Mouse (Mus musculus) kidney, adult 2 months (tissue): ENCODE measurements at regions not wholly inside any gene's neighbourhood (a gene's known extent, or its start where the extent isn't known, plus 50 kb on each side); places are given as distances from the start of the nearest gene placed in this dataset.

Experiments
- DNase-seq: peaks from one replicate; pipeline ENCODE4 v3.0.0; 2021
- H3K27ac ChIP-seq: fragments of 200-500 bp; 2 replicates; pipeline ENCODE4 v1.5.1; 2012; ENCODE audit warnings: low read depth, low read length, control low read depth, inconsistent platforms; ENCODE audit not compliant: insufficient read depth
- H3K27me3 ChIP-seq: fragments of 200-500 bp; replicated peaks from 2 replicates; pipeline ENCODE4 v1.6.1; 2012; ENCODE audit warnings: mild to moderate bottlenecking, moderate library complexity, low read length, inconsistent platforms; ENCODE audit not compliant: control insufficient read depth, insufficient read depth
- H3K36me3 ChIP-seq: fragments of 200-500 bp; 2 replicates; pipeline ENCODE4 v1.6.1; 2012; ENCODE audit warnings: mild to moderate bottlenecking, moderate library complexity, low read length, inconsistent platforms; ENCODE audit not compliant: control insufficient read depth, insufficient read depth
- H3K4me1 ChIP-seq: fragments of 200-500 bp; 2 replicates; pipeline ENCODE4 v1.6.1; 2011; ENCODE audit warnings: low read length; ENCODE audit not compliant: control insufficient read depth, insufficient read depth
- H3K4me3 ChIP-seq: fragments of 200-500 bp; 2 replicates; pipeline ENCODE4 v1.5.1; 2011; ENCODE audit warnings: mild to moderate bottlenecking, low read depth, low read length, control low read depth; ENCODE audit not compliant: insufficient read depth
- CTCF ChIP-seq: fragments of 200-500 bp; conservative IDR thresholded peaks from 2 replicates; pipeline ENCODE4 v1.5.1; 2011; ENCODE audit warnings: low read depth, mild to moderate bottlenecking, control low read depth, low read length, moderate library complexity, mixed read lengths; ENCODE audit not compliant: insufficient read depth, insufficient read length
- POLR2A ChIP-seq: fragments of 200-500 bp; IDR thresholded peaks from one replicate; pipeline ENCODE4 v1.6.1; 2011; ENCODE audit warnings: low read depth, low read length, control low read depth
- WGBS: fragments of 180-500 bp; shearing (Covaris S2); methylation state at CpG from one replicate; pipeline ENCODE4 v1.1.7; 2018; 5-methylcytosine and 5-hydroxymethylcytosine counted together

DNA sequence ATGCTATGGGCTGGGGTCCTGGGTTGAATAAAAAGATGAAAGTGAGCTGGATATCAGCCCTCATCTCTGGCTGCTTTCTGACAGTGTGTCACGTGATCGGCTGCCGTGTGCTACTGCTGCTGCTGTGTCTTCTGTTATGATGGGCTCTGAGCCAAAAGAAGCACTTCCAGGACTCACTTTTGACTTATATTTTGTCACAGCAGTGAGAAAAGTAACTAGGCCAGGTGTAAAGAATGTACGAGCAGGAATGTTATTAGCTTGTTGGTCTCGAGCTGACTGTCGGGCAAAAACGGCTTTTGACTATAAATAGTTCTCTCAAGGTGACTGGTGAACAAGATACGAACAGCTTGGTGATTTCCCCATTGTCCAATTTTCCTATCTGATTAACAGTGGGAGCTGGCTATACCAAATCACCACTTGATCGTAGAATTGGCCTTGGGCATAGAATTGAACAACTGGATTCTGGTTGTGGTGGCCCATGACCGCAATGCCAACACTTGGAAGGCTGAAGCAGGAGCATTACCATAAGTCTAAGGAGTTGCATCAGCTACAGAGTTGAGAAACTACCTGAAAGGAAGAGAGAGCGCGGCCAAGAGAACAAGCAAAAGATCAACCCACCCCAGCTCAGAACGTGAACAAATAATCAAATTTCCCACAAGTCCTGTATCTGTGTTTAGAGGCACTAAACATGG is 70.6 kb upstream of the Zfp462 start:
- 71% methylated on average over 13 of the region's 13 CpGs for WGBS
- Histone ChIP-seq H3K36me3 (no peaks in the 10 kb centered on the region), H3K27ac (no peak overlapping the region), H3K4me3 (no peak overlapping the region), H3K4me1 (no peaks in the 10 kb centered on the region), H3K27me3 (no peaks in the 10 kb centered on the region; the same call in 1 of the 2 replicates)
- TF ChIP-seq POLR2A (no peak), CTCF (no peak)
- DNase-seq: no peak

DNA sequence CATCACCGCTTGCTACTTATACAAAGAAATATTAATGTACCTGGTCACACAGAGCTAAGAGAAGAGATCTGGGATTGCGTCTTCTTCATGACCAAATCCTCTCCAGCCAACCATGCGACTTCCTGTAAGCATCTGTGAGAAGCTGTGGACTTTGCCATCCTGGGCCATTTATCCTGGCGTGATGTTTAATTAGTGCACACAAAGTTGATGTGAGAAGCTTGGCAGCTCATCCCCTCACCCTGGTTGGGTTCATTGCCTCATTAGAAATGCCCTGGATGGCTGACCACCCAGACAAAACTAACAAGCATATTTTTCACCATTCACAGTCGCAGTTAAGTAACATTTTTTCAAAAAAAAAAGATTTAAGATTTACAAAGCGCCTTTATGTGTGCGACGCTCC is 69.3 kb upstream of the Zfp462 start:
- TF ChIP-seq CTCF (no peak), POLR2A (no peak)
- no peaks in the 10 kb centered on the region; the same call in 1 of the 2 replicates for H3K27me3 ChIP-seq
- WGBS: 67% methylated on average over 8 of the region's 8 CpGs
- no peak overlapping the region for H3K4me3 ChIP-seq
- H3K4me1 ChIP-seq: no peaks in the 10 kb centered on the region
- no peak overlapping the region for H3K27ac ChIP-seq
- peak; percentile 59 for DNase-seq
- no peaks in the 10 kb centered on the region for H3K36me3 ChIP-seq

DNA sequence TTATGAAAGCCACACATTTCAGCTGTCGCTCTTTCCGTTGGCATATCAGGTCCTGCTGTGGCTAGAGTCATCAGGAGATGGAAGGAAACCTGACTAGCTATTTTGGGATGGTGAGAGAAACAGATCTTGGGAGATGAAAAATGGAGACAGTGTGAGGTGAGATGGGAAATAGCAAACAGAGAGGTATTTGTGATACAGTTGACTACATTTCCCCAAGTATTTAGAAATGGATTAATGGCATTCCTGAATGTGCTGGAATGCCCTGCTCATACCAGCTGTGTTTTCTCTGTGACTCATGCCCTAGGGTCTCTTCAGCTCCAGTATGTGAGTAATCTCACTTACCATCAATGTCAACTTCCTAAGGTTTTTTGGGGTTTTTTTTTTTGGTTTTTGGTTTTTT is 67.5 kb upstream of the Zfp462 start:
- WGBS: 50% methylated on average over 2 of the region's 2 CpGs

DNA sequence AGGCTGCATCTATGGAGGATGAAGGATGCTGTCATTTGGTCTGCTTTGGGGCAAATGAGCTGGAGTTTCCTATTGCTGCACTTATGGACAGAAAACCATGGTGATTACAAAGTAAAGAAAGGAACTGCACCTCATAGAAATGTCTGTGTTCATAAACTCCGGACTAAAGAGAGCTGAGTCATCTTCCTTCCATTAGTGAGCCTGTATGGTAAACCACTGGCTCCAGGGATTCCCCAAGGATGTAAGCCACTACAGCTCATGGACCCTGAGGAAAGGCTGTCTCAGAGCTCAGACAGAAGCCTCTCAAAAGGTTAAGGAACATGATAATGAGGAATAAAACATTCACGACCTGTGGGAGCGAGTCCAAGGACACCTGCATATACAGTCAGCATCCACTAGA is 66.3 kb upstream of the Zfp462 start:
- WGBS: 76% methylated on average over 3 of the region's 3 CpGs
- Histone ChIP-seq H3K4me3 (no peak overlapping the region), H3K36me3 (no peaks in the 10 kb centered on the region), H3K4me1 (no peaks in the 10 kb centered on the region), H3K27ac (no peak overlapping the region), H3K27me3 (no peaks in the 10 kb centered on the region; the same call in 1 of the 2 replicates)
- DNase-seq: no peak
- no peak for TF ChIP-seq CTCF
- TF ChIP-seq POLR2A: no peak

More for the DNA sequence above, 67.5 kb upstream of the Zfp462 start:
- no peak for DNase-seq
- no peaks in the 10 kb centered on the region; the same call in 1 of the 2 replicates for H3K27me3 ChIP-seq
- no peak overlapping the region for H3K4me3 ChIP-seq
- TF ChIP-seq CTCF: no peak
- TF ChIP-seq POLR2A: no peak
- peak overlapping the region; percentile 56 for H3K27ac ChIP-seq
- H3K36me3 ChIP-seq: no peaks in the 10 kb centered on the region
- no peaks in the 10 kb centered on the region for H3K4me1 ChIP-seq

DNA sequence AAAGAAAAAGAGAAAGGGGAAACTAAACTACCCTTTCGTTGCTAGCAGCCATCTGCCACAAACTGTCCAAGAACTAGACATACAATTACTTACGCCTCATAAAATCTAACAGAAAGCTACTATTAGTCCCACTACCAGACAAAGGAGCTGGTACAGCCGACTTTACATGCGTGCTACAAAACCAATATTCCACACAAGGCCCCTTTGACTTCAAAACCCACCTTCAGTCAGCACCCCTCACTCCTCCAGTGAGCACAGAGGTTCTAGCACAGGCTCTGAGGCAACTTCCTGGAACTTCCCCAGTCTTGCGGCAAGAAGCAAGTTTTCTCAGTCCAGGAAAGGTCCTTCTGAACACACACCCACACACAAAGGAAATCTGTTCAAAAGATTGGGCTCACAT is 51.6 kb upstream of the Zfp462 start:
- WGBS: 60% methylated on average over 5 of the region's 5 CpGs
- H3K27me3 ChIP-seq: no peaks in the 10 kb centered on the region
- H3K4me1 ChIP-seq: no peaks in the 10 kb centered on the region
- TF ChIP-seq POLR2A: no peak
- no peak for TF ChIP-seq CTCF
- no peak overlapping the region for H3K4me3 ChIP-seq
- DNase-seq: no peak
- H3K36me3 ChIP-seq: no peaks in the 10 kb centered on the region
- H3K27ac ChIP-seq: no peak overlapping the region
